Mouse (Mus musculus) heart, embryonic 16.5 days (tissue): ENCODE results near the gene Hip1r. TPM values are rescaled to one million over a fixed set of nuclear protein-coding genes. Genes with fewer than 3 reads are reported as not detected.

Experiments used
- ATAC-seq: fragments of 200-750 bp; cut with Nextera tagmentation; replicated peaks from 2 replicates; pipeline ENCODE4 v1.8.0; 2017; ENCODE audit warnings: moderate number of reproducible peaks; ENCODE audit not compliant: insufficient read depth, low FRiP score; ENCODE audit errors: extremely low read depth
- H3K27ac ChIP-seq: fragments of 300-500 bp; sonication (generic); 2 replicates; pipeline ENCODE4 v1.5.1; 2014; ENCODE audit warnings: mild to moderate bottlenecking, low read length, control low read depth, moderate library complexity
- H3K27me3 ChIP-seq: fragments of 300-500 bp; sonication (generic); 2 replicates; pipeline ENCODE4 v1.6.1; 2014; ENCODE audit warnings: low read length, mixed read lengths; ENCODE audit not compliant: control insufficient read depth, insufficient read depth
- H3K36me3 ChIP-seq: fragments of 300-500 bp; sonication (generic); 2 replicates; pipeline ENCODE4 v1.6.1; 2014; ENCODE audit not compliant: control insufficient read depth, insufficient read depth
- H3K4me1 ChIP-seq: fragments of 300-500 bp; sonication (generic); 2 replicates; pipeline ENCODE4 v1.6.1; 2014; ENCODE audit warnings: low read length, mixed read lengths; ENCODE audit not compliant: control insufficient read depth, insufficient read depth
- H3K4me2 ChIP-seq: fragments of 300-500 bp; sonication (generic); 2 replicates; pipeline ENCODE4 v1.6.1; 2014; ENCODE audit warnings: low read depth, mild to moderate bottlenecking, control low read depth, low read length
- H3K4me3 ChIP-seq: fragments of 300-500 bp; sonication (generic); 2 replicates; pipeline ENCODE4 v1.5.1; 2014; ENCODE audit warnings: mild to moderate bottlenecking, control low read depth, low read length
- H3K9ac ChIP-seq: fragments of 300-500 bp; sonication (generic); 2 replicates; pipeline ENCODE4 v1.6.1; 2014; ENCODE audit warnings: low read length, control low read depth
- H3K9me3 ChIP-seq: fragments of 300-500 bp; sonication (generic); replicated peaks from 2 replicates; pipeline ENCODE4 v1.6.1; 2016; ENCODE audit warnings: low read length; ENCODE audit not compliant: control insufficient read depth
- WGBS: fragments of 180-500 bp; shearing (Covaris S2); extraction: QIAGEN DNeasy Blood & Tissue Kit; methylation state at CpG from one replicate; pipeline ENCODE4 v1.1.7; 2014; 5-methylcytosine and 5-hydroxymethylcytosine counted together
- polyA plus RNA-seq: library from polyadenylated mRNA; unstranded; fragments of >200 nt; fragmentation: Nextera tagmentation; extraction: Ambion mirVana; gene quantifications from 2 replicates; pipeline ENCODE4 v1.2.1, GENCODE M21; 2015

Gene Hip1r
- polyA plus RNA-seq, 1 experiment from 2014 or later, result 11.2 TPM

DNA sequence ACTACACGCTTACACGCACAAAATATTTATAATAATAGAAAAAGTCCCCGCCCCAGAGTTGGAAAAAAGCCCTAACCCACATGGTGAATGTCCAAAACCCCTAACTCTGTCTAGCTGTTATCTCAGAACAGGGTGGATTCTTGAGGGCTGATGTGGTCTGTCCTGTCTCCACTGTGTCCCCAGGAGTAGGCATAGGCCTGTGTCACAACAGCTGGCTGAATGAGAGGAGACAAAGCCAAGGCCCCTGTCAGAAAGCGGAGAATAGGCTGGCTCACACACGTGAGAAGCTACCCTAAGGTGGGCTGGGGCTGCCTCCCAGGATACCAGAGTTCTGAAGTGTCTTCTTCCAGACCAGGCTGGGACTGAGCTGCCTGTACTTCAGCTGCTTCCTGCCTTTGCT is 4.7 kb downstream of the Hip1r start:
- no peak overlapping the region for H3K9ac ChIP-seq
- H3K4me1 ChIP-seq, result peaks cover 61% of the 10 kb centered on the region
- WGBS, result 71% methylated on average over 5 of the region's 5 CpGs
- ATAC-seq, result no peak
- peaks cover 5% of the 10 kb centered on the region for H3K27me3 ChIP-seq
- no peaks in the 10 kb centered on the region for H3K36me3 ChIP-seq
- no peak overlapping the region for H3K4me2 ChIP-seq
- no peaks in the 10 kb centered on the region for H3K9me3 ChIP-seq
- no peak overlapping the region for H3K4me3 ChIP-seq
- 0 out of 2 replicates have a peak overlapping the region, but pooled peaks have one; percentile 24 for H3K27ac ChIP-seq

DNA sequence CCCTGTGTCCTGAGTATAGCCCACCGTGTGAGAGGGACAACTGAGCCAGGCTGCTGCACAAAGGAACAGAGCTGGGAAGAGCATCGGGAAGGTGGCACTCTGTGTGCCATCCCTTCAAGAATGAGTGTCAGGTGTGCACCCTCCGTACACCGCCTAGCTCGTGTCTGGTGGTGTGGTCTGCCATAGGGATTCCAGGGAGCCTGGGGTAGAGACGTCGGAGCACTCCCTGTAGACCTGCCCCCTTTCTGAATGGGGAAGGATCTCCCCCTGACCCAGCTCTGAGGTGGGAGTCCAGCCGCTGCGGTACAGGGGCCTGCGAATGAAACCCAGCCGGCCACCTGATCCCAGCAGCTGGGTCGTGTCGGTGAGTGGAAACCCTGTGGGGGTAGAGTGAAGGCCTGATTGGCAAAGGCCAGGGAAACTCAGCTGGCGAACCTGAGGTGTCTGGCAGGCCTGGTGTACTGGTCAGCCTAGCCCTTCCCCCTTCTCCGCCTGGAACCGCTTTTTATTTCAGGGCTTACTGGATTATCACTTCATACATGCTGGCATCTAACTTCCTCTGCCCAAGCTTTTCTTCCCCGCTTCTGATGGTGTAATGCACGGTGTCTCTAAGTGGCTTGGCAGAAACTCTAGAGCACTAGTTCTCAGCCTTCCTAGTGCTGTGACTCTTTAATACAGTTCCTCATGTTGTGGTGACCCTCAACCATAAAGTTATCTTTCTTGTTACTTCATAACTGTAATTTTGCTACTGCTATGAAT is 6.0 kb downstream of the Hip1r start:
- ATAC-seq, result no peak
- peaks cover 4% of the 10 kb centered on the region; the same call in 1 of the 2 replicates for H3K27me3 ChIP-seq
- peak overlapping the region; percentile 86; the same call in 1 of the 2 replicates for H3K27ac ChIP-seq
- H3K9ac ChIP-seq, result 0 out of 2 replicates have a peak overlapping the region, but pooled peaks have one; percentile 2
- no peak overlapping the region for H3K4me3 ChIP-seq
- H3K4me1 ChIP-seq, result peaks cover 63% of the 10 kb centered on the region
- H3K9me3 ChIP-seq, result no peaks in the 10 kb centered on the region
- WGBS, result 76% methylated on average over 18 of the region's 18 CpGs
- no peak overlapping the region for H3K4me2 ChIP-seq
- H3K36me3 ChIP-seq, result no peaks in the 10 kb centered on the region

DNA sequence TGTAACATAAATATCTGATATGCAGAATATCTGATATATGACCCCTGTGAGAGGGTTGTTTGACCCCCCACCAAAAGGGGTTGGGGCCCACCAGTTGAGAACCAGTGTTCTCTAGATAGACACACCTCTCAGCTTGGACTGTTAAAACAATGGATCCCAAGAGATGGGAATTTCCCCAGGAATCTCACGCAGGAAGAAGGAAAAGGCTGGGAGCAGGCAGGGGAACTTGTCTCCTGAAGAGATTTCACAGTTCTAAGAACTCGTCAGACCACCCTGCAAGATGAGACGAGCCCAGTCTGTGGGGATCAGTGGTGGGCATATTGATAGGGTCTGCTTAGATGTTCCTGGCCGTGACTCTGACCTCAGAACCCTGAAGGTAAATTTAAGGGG is 6.5 kb downstream of the Hip1r start:
- ATAC-seq, result no peak
- H3K4me3 ChIP-seq, result no peak overlapping the region
- peaks cover 1% of the 10 kb centered on the region; the same call in 1 of the 2 replicates for H3K27me3 ChIP-seq
- H3K4me2 ChIP-seq, result no peak overlapping the region
- H3K36me3 ChIP-seq, result no peaks in the 10 kb centered on the region
- no peak overlapping the region; the same call in 1 of the 2 replicates for H3K9ac ChIP-seq
- 63% methylated on average over 4 of the region's 4 CpGs for WGBS
- H3K27ac ChIP-seq, result peak overlapping the region; percentile 86
- H3K4me1 ChIP-seq, result peaks cover 64% of the 10 kb centered on the region
- H3K9me3 ChIP-seq, result no peaks in the 10 kb centered on the region

DNA sequence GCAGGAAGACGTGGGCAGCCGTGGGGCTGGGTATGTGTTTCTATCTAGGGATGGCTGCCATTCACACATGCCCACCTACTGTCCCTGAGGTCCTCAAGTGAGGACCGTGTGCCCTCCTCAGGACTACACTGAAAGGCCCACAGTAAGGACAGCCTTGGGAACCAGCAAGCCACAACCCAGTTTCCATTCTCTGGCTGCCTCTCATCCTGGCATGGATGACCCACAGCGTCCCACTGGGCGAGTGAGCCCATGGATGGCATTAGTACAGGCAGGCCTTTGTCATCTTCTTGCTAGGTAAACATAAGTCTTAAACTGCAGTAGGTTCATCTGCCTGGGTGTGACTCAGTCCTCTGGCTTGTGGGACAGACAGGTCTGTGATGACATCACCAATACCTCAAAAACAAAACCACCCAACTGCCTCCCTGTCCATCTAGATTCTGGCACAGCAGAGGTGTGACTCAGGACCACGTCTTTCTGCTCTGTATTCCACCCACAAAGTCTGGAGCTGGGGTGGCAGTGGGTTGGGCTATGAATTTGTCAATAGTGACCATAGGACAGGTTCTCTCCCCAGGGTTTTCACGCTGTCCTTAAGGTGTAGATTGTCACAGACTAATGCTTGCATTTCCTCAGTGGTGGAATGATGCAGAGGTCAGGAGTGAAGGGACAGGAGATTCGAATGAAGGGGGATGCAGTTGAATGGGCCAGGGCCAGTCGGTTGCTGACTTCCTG is 7.3 kb downstream of the Hip1r start:
- 73% methylated on average over 9 of the region's 9 CpGs for WGBS
- peak overlapping the region; percentile 36 for H3K9ac ChIP-seq

GRCm38 (mm10) chr5:123981250-123981554 is 7.8 kb downstream of the Hip1r start:
- Histone ChIP-seq H3K9ac (peak overlapping the region; percentile 36), H3K27ac (peak overlapping the region; percentile 86), H3K4me1 (peaks cover 65% of the 10 kb centered on the region), H3K4me3 (no peak overlapping the region), H3K36me3 (no peaks in the 10 kb centered on the region), H3K4me2 (peak overlapping the region; percentile 30; the same call in 1 of the 2 replicates), H3K27me3 (no peaks in the 10 kb centered on the region), H3K9me3 (no peaks in the 10 kb centered on the region)
- 43% methylated on average over 6 of the region's 6 CpGs for WGBS
- no peak for ATAC-seq

More for the DNA sequence above, 7.3 kb downstream of the Hip1r start:
- Histone ChIP-seq H3K4me3 (no peak overlapping the region), H3K4me1 (peaks cover 65% of the 10 kb centered on the region), H3K36me3 (no peaks in the 10 kb centered on the region), H3K9me3 (no peaks in the 10 kb centered on the region), H3K27me3 (no peaks in the 10 kb centered on the region), H3K4me2 (peak overlapping the region; percentile 17; the same call in 1 of the 2 replicates), H3K27ac (peak overlapping the region; percentile 86)
- no peak for ATAC-seq

DNA sequence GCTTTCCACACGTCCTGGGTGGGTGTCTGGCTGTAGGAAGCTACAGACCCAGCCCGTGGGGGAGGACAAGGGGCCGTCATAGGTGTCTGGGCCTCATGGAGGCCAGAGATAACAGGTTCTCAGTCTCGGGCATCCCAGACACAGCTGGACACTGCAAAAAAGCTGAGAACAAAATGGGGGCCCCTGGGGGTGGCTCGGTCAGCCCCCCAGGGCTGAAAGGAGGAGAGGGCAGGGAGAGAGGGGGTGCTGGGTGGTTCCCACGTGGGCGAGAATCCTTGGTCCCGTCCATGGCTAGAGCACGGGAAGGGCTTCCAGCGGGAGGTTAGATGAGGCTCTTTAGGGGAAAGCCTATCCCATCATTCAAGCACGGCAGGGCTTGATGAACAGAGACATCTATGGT is 9.4 kb downstream of the Hip1r start:
- whole genome bisulfite sequencing, result 71% methylated on average over 11 of the region's 11 CpGs
- Histone ChIP-seq H3K4me2 (no peak overlapping the region), H3K27ac (no peak overlapping the region), H3K27me3 (no peaks in the 10 kb centered on the region), H3K4me3 (no peak overlapping the region), H3K9me3 (no peaks in the 10 kb centered on the region), H3K9ac (no peak overlapping the region), H3K4me1 (peaks cover 63% of the 10 kb centered on the region), H3K36me3 (no peaks in the 10 kb centered on the region)
- no peak for ATAC-seq

DNA sequence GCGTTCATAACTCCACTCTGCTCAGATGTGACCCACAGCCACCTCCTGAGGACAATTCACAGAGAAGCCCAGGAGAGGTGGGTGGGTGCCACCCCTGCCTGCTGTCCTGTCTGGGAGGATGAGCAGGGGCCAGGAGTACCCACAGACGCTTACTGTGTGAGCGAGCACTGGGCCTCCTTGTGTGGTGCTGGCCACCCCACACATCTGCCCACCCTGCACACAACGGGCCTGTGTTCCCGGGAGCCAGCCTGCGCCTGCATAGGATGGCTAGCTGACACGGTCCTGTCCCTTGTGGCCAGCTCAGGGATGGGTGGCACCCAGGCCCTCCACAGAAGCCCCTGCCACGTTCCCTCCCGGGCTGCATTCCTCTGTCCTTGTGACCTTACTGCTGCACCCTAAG is 12.0 kb downstream of the Hip1r start:
- peak overlapping the region; percentile 30 for H3K27ac ChIP-seq
- ATAC-seq, result 0 out of 2 replicates have a peak, but pooled peaks have one; percentile 11

GRCm38 (mm10) chr5:123986925-123987324 is 13.5 kb downstream of the Hip1r start:
- peaks cover 38% of the 10 kb centered on the region for H3K4me1 ChIP-seq
- no peaks in the 10 kb centered on the region for H3K36me3 ChIP-seq
- H3K4me3 ChIP-seq, result no peak overlapping the region
- no peaks in the 10 kb centered on the region for H3K27me3 ChIP-seq
- H3K4me2 ChIP-seq, result no peak overlapping the region
- WGBS, result 47% methylated on average over 2 of the region's 2 CpGs
- H3K9ac ChIP-seq, result no peak overlapping the region
- ATAC-seq, result no peak
- no peak overlapping the region for H3K27ac ChIP-seq
- H3K9me3 ChIP-seq, result no peaks in the 10 kb centered on the region

More for the DNA sequence above, 12.0 kb downstream of the Hip1r start:
- peaks cover 49% of the 10 kb centered on the region for H3K4me1 ChIP-seq
- peak overlapping the region; percentile 47 for H3K9ac ChIP-seq
- H3K36me3 ChIP-seq, result no peaks in the 10 kb centered on the region
- no peaks in the 10 kb centered on the region for H3K27me3 ChIP-seq
- H3K4me2 ChIP-seq, result no peak overlapping the region
- H3K9me3 ChIP-seq, result no peaks in the 10 kb centered on the region
- H3K4me3 ChIP-seq, result no peak overlapping the region
- 51% methylated on average over 9 of the region's 9 CpGs for WGBS

GRCm38 (mm10) chr5:123987511-123987910 is 14.1 kb downstream of the Hip1r start:
- no peaks in the 10 kb centered on the region for H3K36me3 ChIP-seq
- H3K4me1 ChIP-seq, result peaks cover 37% of the 10 kb centered on the region
- H3K4me2 ChIP-seq, result no peak overlapping the region
- H3K27ac ChIP-seq, result no peak overlapping the region
- H3K9ac ChIP-seq, result no peak overlapping the region
- no peak overlapping the region for H3K4me3 ChIP-seq
- no peaks in the 10 kb centered on the region for H3K27me3 ChIP-seq
- H3K9me3 ChIP-seq, result no peaks in the 10 kb centered on the region
- ATAC-seq, result no peak
- 81% methylated on average over 4 of the region's 4 CpGs for WGBS
